Mouse (Mus musculus): ENCODE data around the gene Nkd1. TPM values are rescaled to one million over a fixed set of nuclear protein-coding genes. Genes with fewer than 3 reads are reported as not detected.
A peak's percentile ranks its signal among the peaks of the same experiment; 100 is the strongest.

Nkd1 gene
- polyA plus RNA-seq, 1 experiment from 2014 or later = 36.4 TPM

- Histone ChIP-seq H3K27me3 (ENCODE audit: control insufficient read depth, insufficient read depth, low read length) (no peaks in the 10 kb centered on the region), H3K36me3 (ENCODE audit: control insufficient read depth, insufficient read depth, low read length) (no peaks in the 10 kb centered on the region), H3K9ac (ENCODE audit: low read length) (no peak overlapping the region), H3K4me3 (replicated peaks; ENCODE audit: low read length) (no peak overlapping the region), H3K9me3 (replicated peaks; ENCODE audit: control insufficient read depth, low read length) (no peaks in the 10 kb centered on the region), H3K4me2 (ENCODE audit: low read depth, low read length) (no peak overlapping the region), H3K4me1 (ENCODE audit: control insufficient read depth, insufficient read depth, low read length) (peaks cover 73% of the 10 kb centered on the region), H3K27ac (ENCODE audit: low read length) (peak overlapping the region; percentile 88)
- no peak for ATAC-seq (ENCODE audit: insufficient read depth, low FRiP score)
- 42% methylated on average over 7 of the region's 7 CpGs for WGBS
Observed at GRCm38 (mm10) chr8:88569366-88569765, 48.2 kb downstream of the Nkd1 start.

GRCm38 (mm10) chr8:88570293-88570998 is 49.3 kb downstream of the Nkd1 start:
- Histone ChIP-seq H3K27me3 (ENCODE audit: control insufficient read depth, insufficient read depth, low read length) (no peaks in the 10 kb centered on the region), H3K4me1 (ENCODE audit: control insufficient read depth, insufficient read depth, low read length) (peaks cover 74% of the 10 kb centered on the region), H3K27ac (ENCODE audit: low read length) (peak overlapping the region; percentile 88), H3K9ac (ENCODE audit: low read length) (peak overlapping the region; percentile 51), H3K4me3 (replicated peaks; ENCODE audit: low read length) (no peak overlapping the region), H3K4me2 (ENCODE audit: low read depth, low read length) (no peak overlapping the region), H3K36me3 (ENCODE audit: control insufficient read depth, insufficient read depth, low read length) (no peaks in the 10 kb centered on the region), H3K9me3 (replicated peaks; ENCODE audit: control insufficient read depth, low read length) (no peaks in the 10 kb centered on the region)
- ATAC-seq (ENCODE audit: insufficient read depth, low FRiP score) = peak; percentile 72
- 25% methylated on average over 10 of the region's 10 CpGs for WGBS

GRCm38 (mm10) chr8:88571434-88572184 is 50.5 kb downstream of the Nkd1 start:
- H3K9ac ChIP-seq (ENCODE audit: low read length) = peak overlapping the region; percentile 51
- 73% methylated on average over 14 of the region's 14 CpGs for WGBS

GRCm38 (mm10) chr8:88572185-88572909 is 51.2 kb downstream of the Nkd1 start:
- no peak overlapping the region for H3K4me3 ChIP-seq (replicated peaks; ENCODE audit: low read length)
- peak overlapping the region; percentile 16; the same call in 1 of the 2 replicates for H3K9ac ChIP-seq (ENCODE audit: low read length)
- no peaks in the 10 kb centered on the region for H3K27me3 ChIP-seq (ENCODE audit: control insufficient read depth, insufficient read depth, low read length)
- WGBS = 87% methylated on average over 12 of the region's 12 CpGs
- ATAC-seq (ENCODE audit: insufficient read depth, low FRiP score) = no peak
- peaks cover 70% of the 10 kb centered on the region for H3K4me1 ChIP-seq (ENCODE audit: control insufficient read depth, insufficient read depth, low read length)
- H3K27ac ChIP-seq (ENCODE audit: low read length) = peak overlapping the region; percentile 42; the same call in 1 of the 2 replicates
- no peaks in the 10 kb centered on the region for H3K9me3 ChIP-seq (replicated peaks; ENCODE audit: control insufficient read depth, low read length)
- no peak overlapping the region for H3K4me2 ChIP-seq (ENCODE audit: low read depth, low read length)
- no peaks in the 10 kb centered on the region for H3K36me3 ChIP-seq (ENCODE audit: control insufficient read depth, insufficient read depth, low read length)

More at GRCm38 (mm10) chr8:88571434-88572184, 50.5 kb downstream of the Nkd1 start:
- Histone ChIP-seq H3K27me3 (ENCODE audit: control insufficient read depth, insufficient read depth, low read length) (no peaks in the 10 kb centered on the region), H3K4me3 (replicated peaks; ENCODE audit: low read length) (no peak overlapping the region), H3K27ac (ENCODE audit: low read length) (peak overlapping the region; percentile 88), H3K36me3 (ENCODE audit: control insufficient read depth, insufficient read depth, low read length) (no peaks in the 10 kb centered on the region), H3K4me2 (ENCODE audit: low read depth, low read length) (no peak overlapping the region), H3K9me3 (replicated peaks; ENCODE audit: control insufficient read depth, low read length) (no peaks in the 10 kb centered on the region), H3K4me1 (ENCODE audit: control insufficient read depth, insufficient read depth, low read length) (peaks cover 74% of the 10 kb centered on the region)
- ATAC-seq (ENCODE audit: insufficient read depth, low FRiP score) = no peak

GRCm38 (mm10) chr8:88572941-88573645 is 51.9 kb downstream of the Nkd1 start:
- Histone ChIP-seq H3K36me3 (ENCODE audit: control insufficient read depth, insufficient read depth, low read length) (no peaks in the 10 kb centered on the region), H3K4me2 (ENCODE audit: low read depth, low read length) (no peak overlapping the region), H3K27ac (ENCODE audit: low read length) (peak overlapping the region; percentile 42), H3K9ac (ENCODE audit: low read length) (no peak overlapping the region), H3K9me3 (replicated peaks; ENCODE audit: control insufficient read depth, low read length) (no peaks in the 10 kb centered on the region), H3K27me3 (ENCODE audit: control insufficient read depth, insufficient read depth, low read length) (no peaks in the 10 kb centered on the region), H3K4me3 (replicated peaks; ENCODE audit: low read length) (no peak overlapping the region), H3K4me1 (ENCODE audit: control insufficient read depth, insufficient read depth, low read length) (peaks cover 69% of the 10 kb centered on the region)
- no peak for ATAC-seq (ENCODE audit: insufficient read depth, low FRiP score)
- WGBS = 57% methylated on average over 14 of the region's 14 CpGs

- Histone ChIP-seq H3K4me3 (replicated peaks; ENCODE audit: low read length) (no peak overlapping the region), H3K4me2 (ENCODE audit: low read depth, low read length) (no peak overlapping the region), H3K4me1 (ENCODE audit: control insufficient read depth, insufficient read depth, low read length) (peaks cover 62% of the 10 kb centered on the region), H3K27me3 (ENCODE audit: control insufficient read depth, insufficient read depth, low read length) (no peaks in the 10 kb centered on the region), H3K27ac (ENCODE audit: low read length) (peak overlapping the region; percentile 92), H3K9ac (ENCODE audit: low read length) (no peak overlapping the region), H3K9me3 (replicated peaks; ENCODE audit: control insufficient read depth, low read length) (no peaks in the 10 kb centered on the region), H3K36me3 (ENCODE audit: control insufficient read depth, insufficient read depth, low read length) (no peaks in the 10 kb centered on the region)
- 49% methylated on average over 5 of the region's 5 CpGs for WGBS
- ATAC-seq (ENCODE audit: insufficient read depth, low FRiP score) = peak; percentile 18; the same call in 1 of the 2 replicates
Observed at GRCm38 (mm10) chr8:88574975-88575374, 53.8 kb downstream of the Nkd1 start.

GRCm38 (mm10) chr8:88576351-88577142 is 55.4 kb downstream of the Nkd1 start:
- Histone ChIP-seq H3K4me1 (ENCODE audit: control insufficient read depth, insufficient read depth, low read length) (peaks cover 47% of the 10 kb centered on the region), H3K9me3 (replicated peaks; ENCODE audit: control insufficient read depth, low read length) (no peaks in the 10 kb centered on the region), H3K36me3 (ENCODE audit: control insufficient read depth, insufficient read depth, low read length) (no peaks in the 10 kb centered on the region), H3K4me2 (ENCODE audit: low read depth, low read length) (no peak overlapping the region), H3K27ac (ENCODE audit: low read length) (peak overlapping the region; percentile 92), H3K4me3 (replicated peaks; ENCODE audit: low read length) (no peak overlapping the region), H3K9ac (ENCODE audit: low read length) (peak overlapping the region; percentile 27; the same call in 1 of the 2 replicates), H3K27me3 (ENCODE audit: control insufficient read depth, insufficient read depth, low read length) (no peaks in the 10 kb centered on the region)
- peak; percentile 63 for ATAC-seq (ENCODE audit: insufficient read depth, low FRiP score)
- WGBS = 51% methylated on average over 10 of the region's 10 CpGs

- Histone ChIP-seq H3K9me3 (replicated peaks; ENCODE audit: control insufficient read depth, low read length) (no peaks in the 10 kb centered on the region), H3K9ac (ENCODE audit: low read length) (0 out of 2 replicates have a peak overlapping the region, but pooled peaks have one; percentile 5), H3K36me3 (ENCODE audit: control insufficient read depth, insufficient read depth, low read length) (no peaks in the 10 kb centered on the region), H3K27me3 (ENCODE audit: control insufficient read depth, insufficient read depth, low read length) (no peaks in the 10 kb centered on the region), H3K27ac (ENCODE audit: low read length) (peak overlapping the region; percentile 68), H3K4me1 (ENCODE audit: control insufficient read depth, insufficient read depth, low read length) (peaks cover 37% of the 10 kb centered on the region), H3K4me3 (replicated peaks; ENCODE audit: low read length) (no peak overlapping the region), H3K4me2 (ENCODE audit: low read depth, low read length) (no peak overlapping the region)
- no peak for ATAC-seq (ENCODE audit: insufficient read depth, low FRiP score)
- 67% methylated on average over 5 of the region's 5 CpGs for WGBS
Observed at GRCm38 (mm10) chr8:88577666-88578065, 56.5 kb downstream of the Nkd1 start.

Data from stomach, embryonic 16.5 days (tissue).